Mouse (Mus musculus) ES-E14 (cell line): ENCODE measurements around the gene Bcl7a. TPM values are rescaled to one million over a fixed set of nuclear protein-coding genes. Genes with fewer than 3 reads are reported as not detected.

Experiments used
- DNase-seq: peaks from one replicate; pipeline ENCODE4 v3.0.0-alpha.2; 2013; ENCODE audit warnings: low read depth, low spot score
- H3K27ac ChIP-seq: 2 replicates; pipeline ENCODE4 v1.5.1; 2012; ENCODE audit warnings: low read depth, mild to moderate bottlenecking, low read length, moderate library complexity, mixed read lengths; ENCODE audit not compliant: poor library complexity, insufficient read depth, severe bottlenecking
- H3K36me3 ChIP-seq: 2 replicates; pipeline ENCODE4 v1.6.1; 2012; ENCODE audit warnings: mild to moderate bottlenecking, low read length, moderate library complexity, mixed read lengths; ENCODE audit not compliant: control insufficient read depth, poor library complexity, insufficient read depth, severe bottlenecking
- H3K4me1 ChIP-seq, 2 experiments: fragments of 150-350 bp in 1 of 2; sonication (generic) in 1 of 2; 2 replicates each; pipeline ENCODE4 v1.6.1; 2012; ENCODE audit warnings: low read length in 2 of 2, mild to moderate bottlenecking in 1 of 2, mixed read lengths in 1 of 2; ENCODE audit not compliant: control insufficient read depth in 2 of 2, insufficient read depth in 2 of 2, poor library complexity in 1 of 2
- H3K4me3 ChIP-seq, 2 experiments: fragments of 150-350 bp in 1 of 2; sonication (generic) in 1 of 2; 2 replicates each; pipeline ENCODE4 v1.5.1; 2012; ENCODE audit warnings: low read length in 2 of 2, low read depth in 1 of 2, mild to moderate bottlenecking in 1 of 2, mixed read lengths in 1 of 2; ENCODE audit not compliant: insufficient read depth in 1 of 2, poor library complexity in 1 of 2, severe bottlenecking in 1 of 2
- H3K9ac ChIP-seq: 2 replicates; pipeline ENCODE4 v1.6.1; 2012; ENCODE audit warnings: low read depth, mild to moderate bottlenecking, low read length, mixed read lengths; ENCODE audit not compliant: poor library complexity, insufficient read depth, severe bottlenecking
- H3K9me3 ChIP-seq: fragments of 150-350 bp; sonication (generic); 2 replicates; pipeline ENCODE4 v1.6.1; 2012; ENCODE audit warnings: low read depth, mild to moderate bottlenecking, low read length; ENCODE audit not compliant: control insufficient read depth, insufficient read depth
- CHD2 ChIP-seq: IDR thresholded peaks from 2 replicates; pipeline ENCODE4 v1.6.1; 2014; ENCODE audit warnings: mild to moderate bottlenecking, low read depth, low read length, inconsistent platforms
- HCFC1 ChIP-seq: IDR thresholded peaks from 2 replicates; pipeline ENCODE4 v1.6.1; 2012; ENCODE audit warnings: low read length, inconsistent platforms, borderline replicate concordance; ENCODE audit not compliant: insufficient read depth
- MAFK ChIP-seq: IDR thresholded peaks from 2 replicates; pipeline ENCODE4 v1.6.1; 2014; ENCODE audit warnings: mild to moderate bottlenecking, low read depth, low read length, inconsistent platforms; ENCODE audit not compliant: insufficient read depth
- ZC3H11A ChIP-seq: IDR thresholded peaks from 2 replicates; pipeline ENCODE4 v1.6.1; 2012; ENCODE audit warnings: low read depth, mild to moderate bottlenecking, inconsistent platforms, low read length, borderline replicate concordance
- ZNF384 ChIP-seq: IDR thresholded peaks from 2 replicates; pipeline ENCODE4 v1.6.1; 2012; ENCODE audit warnings: low read depth, low read length, inconsistent platforms
- in situ Hi-C, 2 experiments: fragments of 600-800 bp; cut with MboI; formaldehyde crosslinking; loops; one replicate each; pipeline ENCODE4 v1.15.1; 2025; ENCODE audit warnings: low sequenced_read_pairs in 2 of 2, inconsistent platforms in 1 of 2; ENCODE audit not compliant: unreplicated experiment in 2 of 2
- total RNA-seq: library from RNA; depleted of rRNA; stranded (reverse); fragments of 300-350 nt; gene quantifications from 2 replicates; pipeline ENCODE4 v1.2.3, GENCODE M21; 2012

Bcl7a gene
- total RNA-seq, 1 experiment, result 8.0 TPM

- Histone ChIP-seq H3K27ac (peak overlapping the region; percentile 76), H3K9ac (peak overlapping the region; percentile 93), H3K4me3 (peak overlapping the region; percentile 85 to 94), H3K4me1 (peaks cover 3 to 24% of the 10 kb centered on the region in 2 experiments; a peak in 3 of 4 replicates), H3K36me3 (peaks cover 2% of the 10 kb centered on the region; the same call in 1 of the 2 replicates), H3K9me3 (no peaks in the 10 kb centered on the region)
- in situ Hi-C loops, result no loop called here
- DNase-seq, result no peak
- TF ChIP-seq MAFK (no peak), ZNF384 (no peak), ZC3H11A (no peak), HCFC1 (no peak), CHD2 (no peak)
Observed at GRCm38 (mm10) chr5:123344628-123344962, 961 bp downstream of the Bcl7a start.

- Histone ChIP-seq H3K4me1 (peaks cover 5 to 24% of the 10 kb centered on the region in 2 experiments; a peak in 3 of 4 replicates), H3K36me3 (peaks cover 2% of the 10 kb centered on the region; the same call in 1 of the 2 replicates), H3K9me3 (no peaks in the 10 kb centered on the region), H3K4me3 (peak overlapping the region; percentile 85 to 94), H3K27ac (peak overlapping the region; percentile 76), H3K9ac (peak overlapping the region; percentile 93)
- in situ Hi-C loops, result no loop called here
- TF ChIP-seq MAFK, result no peak
- TF ChIP-seq CHD2, result peak; percentile 32; the same call in 1 of the 2 replicates
- TF ChIP-seq HCFC1, result no peak
- no peak for DNase-seq
Observed at GRCm38 (mm10) chr5:123344963-123345852, 1.6 kb downstream of the Bcl7a start.

GRCm38 (mm10) chr5:123345853-123346654 is 2.4 kb downstream of the Bcl7a start:
- peak; percentile 81 for TF ChIP-seq ZNF384
- TF ChIP-seq ZC3H11A, result no peak
- H3K9ac ChIP-seq, result peak overlapping the region; percentile 93
- H3K27ac ChIP-seq, result no peak overlapping the region
- peaks cover 2% of the 10 kb centered on the region; the same call in 1 of the 2 replicates for H3K36me3 ChIP-seq
- in situ Hi-C loops, result no loop called here
- peak overlapping the region; percentile 85 to 94 for H3K4me3 ChIP-seq
- DNase-seq, result no peak
- H3K9me3 ChIP-seq, result no peaks in the 10 kb centered on the region
- H3K4me1 ChIP-seq, result peaks cover 5 to 28% of the 10 kb centered on the region in 2 experiments; a peak in 3 of 4 replicates

- no peaks in the 10 kb centered on the region for H3K9me3 ChIP-seq
- H3K9ac ChIP-seq, result no peak overlapping the region
- H3K27ac ChIP-seq, result no peak overlapping the region
- peaks cover 2% of the 10 kb centered on the region; the same call in 1 of the 2 replicates for H3K36me3 ChIP-seq
- DNase-seq, result no peak
- H3K4me3 ChIP-seq, result peak overlapping the region in 1 of 2 experiments; percentile 28; a peak in 1 of 4 replicates
- in situ Hi-C loops, result no loop called here
- peaks cover 5 to 28% of the 10 kb centered on the region in 2 experiments; a peak in 3 of 4 replicates for H3K4me1 ChIP-seq
- TF ChIP-seq CHD2 (no peak), HCFC1 (no peak), MAFK (no peak), ZC3H11A (no peak), ZNF384 (no peak)
Observed at GRCm38 (mm10) chr5:123346701-123347270, 3.2 kb downstream of the Bcl7a start.
